Mouse (Mus musculus): Measurements from ENCODE around the gene Fam126a.
A peak's percentile ranks its signal among the peaks of the same experiment; 100 is the strongest.

GRCm38 (mm10) chr5:24030579-24030969 is at the start of gene Fam126a:
- TF ChIP-seq MAFK (IDR thresholded peaks at IDR 0.05; ENCODE audit: insufficient read depth, low read depth, low read length) = no peak
- peak; percentile 83 for TF ChIP-seq CHD2 (IDR thresholded peaks at IDR 0.05; ENCODE audit: low read depth, low read length)
